Mouse (Mus musculus): Measurements from ENCODE around the gene Tmem87a.

DNA sequence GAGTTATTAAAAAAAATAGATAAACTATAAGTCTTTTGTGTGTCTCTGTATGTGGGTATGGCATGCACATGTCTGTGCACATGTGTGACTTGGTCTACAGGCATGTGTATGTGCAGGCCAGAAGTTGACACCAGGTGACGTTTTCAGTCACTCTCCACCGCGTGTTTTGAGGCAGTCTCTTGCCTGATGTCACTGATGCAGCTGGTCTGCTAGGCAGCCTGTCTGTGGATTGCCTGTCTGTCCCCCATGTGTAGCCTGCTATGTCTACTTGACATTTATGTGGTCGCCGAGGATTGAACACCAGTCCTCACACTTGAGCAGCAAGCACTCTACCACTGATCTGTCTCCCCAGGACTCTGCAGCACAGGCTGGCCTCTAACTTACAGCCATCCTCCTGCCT lies 20.5 kb upstream of the Tmem87a start:
- TF ChIP-seq GABPA (IDR thresholded peaks at IDR 0.05; ENCODE audit: low read depth, low read length) = no peak
- no peak for TF ChIP-seq CTCF (IDR thresholded peaks at IDR 0.05 in 2 of 3, conservative IDR thresholded peaks at IDR 0.05 in 1 of 3; ENCODE audit: control insufficient read depth in 1 of 3, insufficient read depth in 1 of 3, low read depth in 2 of 3, low read length in 3 of 3, poor library complexity in 1 of 3, severe bottlenecking in 1 of 3)
- TF ChIP-seq POLR2A (IDR thresholded peaks at IDR 0.05; ENCODE audit: control insufficient read depth in 1 of 2, insufficient read depth in 1 of 2, low read depth in 1 of 2, low read length in 2 of 2, poor library complexity in 1 of 2) = no peak
- no peak for TF ChIP-seq MYC (IDR thresholded peaks at IDR 0.05; ENCODE audit: low read depth, low read length)
- no peak for TF ChIP-seq GATA1 (IDR thresholded peaks at IDR 0.05; ENCODE audit: low read depth, low read length)
- TF ChIP-seq POLR2AphosphoS5 (IDR thresholded peaks at IDR 0.05; ENCODE audit: borderline replicate concordance, low read depth, low read length) = no peak
- no peak for TF ChIP-seq POLR2AphosphoS2 (IDR thresholded peaks at IDR 0.05; ENCODE audit: low read length)
- no peak for TF ChIP-seq MAFK (IDR thresholded peaks at IDR 0.05; ENCODE audit: borderline replicate concordance, low read depth, low read length)

Data from MEL (cell line).